Mouse (Mus musculus) heart, adult 8-10 months (tissue): ENCODE results near the gene Vdr. TPM values are rescaled to one million over a fixed set of nuclear protein-coding genes. Genes with fewer than 3 reads are reported as not detected.

ENCODE experiments used
- DNase-seq: peaks from one replicate; pipeline ENCODE4 v3.0.0; 2022; ENCODE audit warnings: low spot score
- total RNA-seq, 4 experiments: library from RNA; stranded (reverse); gene quantifications; 2 replicates each; pipeline ENCODE4 v1.2.4; 2022

Vdr gene
- total RNA-seq, 4 experiments from 2014 or later, result 0.98 to 1.6 (median 1.4) TPM

GRCm38 (mm10) chr15:97812126-97812525 lies 98.3 kb downstream of the Vdr start:
- DNase-seq, result peak; percentile 73

DNA sequence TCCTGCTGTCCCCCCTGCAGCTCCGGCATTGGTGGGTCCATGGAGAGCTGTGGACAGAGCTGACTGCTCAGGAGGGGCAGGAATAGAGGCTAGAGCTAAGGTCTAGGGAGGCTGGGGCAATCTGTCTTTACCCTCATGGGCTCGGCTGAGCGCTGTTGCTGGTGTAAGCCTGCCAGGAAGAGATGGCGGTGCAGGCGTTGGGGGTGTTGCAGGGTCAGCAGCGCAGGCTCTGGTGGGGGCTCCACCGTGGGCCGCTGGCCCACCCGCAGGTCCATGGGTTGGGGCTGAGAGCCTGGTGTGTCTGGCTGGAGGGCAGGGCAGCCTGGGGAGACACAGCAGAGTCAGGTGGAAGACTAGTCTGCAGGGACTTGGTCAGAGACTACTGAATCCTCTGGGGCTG lies 99.1 kb downstream of the Vdr start:
- no peak for DNase-seq

DNA sequence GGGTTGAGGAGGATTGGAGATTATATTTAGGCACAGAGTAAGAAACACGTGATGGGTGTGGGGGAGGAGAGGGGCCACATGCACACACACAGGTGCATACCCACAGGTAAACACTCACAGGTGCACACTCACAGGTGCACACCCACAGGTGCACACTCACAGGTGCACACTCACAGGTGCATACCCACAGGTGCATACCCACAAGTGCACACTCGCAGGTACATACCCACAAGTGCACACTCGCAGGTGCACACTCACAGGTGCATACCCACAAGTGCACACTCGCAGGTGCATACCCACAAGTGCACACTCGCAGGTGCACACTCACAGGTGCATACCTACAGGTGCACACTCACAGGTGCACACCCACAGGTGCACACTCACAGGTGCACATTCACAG lies 100.0 kb downstream of the Vdr start:
- DNase-seq, result no peak

GRCm38 (mm10) chr15:97809942-97810341 lies 100.5 kb downstream of the Vdr start:
- peak; percentile 37 for DNase-seq

DNA sequence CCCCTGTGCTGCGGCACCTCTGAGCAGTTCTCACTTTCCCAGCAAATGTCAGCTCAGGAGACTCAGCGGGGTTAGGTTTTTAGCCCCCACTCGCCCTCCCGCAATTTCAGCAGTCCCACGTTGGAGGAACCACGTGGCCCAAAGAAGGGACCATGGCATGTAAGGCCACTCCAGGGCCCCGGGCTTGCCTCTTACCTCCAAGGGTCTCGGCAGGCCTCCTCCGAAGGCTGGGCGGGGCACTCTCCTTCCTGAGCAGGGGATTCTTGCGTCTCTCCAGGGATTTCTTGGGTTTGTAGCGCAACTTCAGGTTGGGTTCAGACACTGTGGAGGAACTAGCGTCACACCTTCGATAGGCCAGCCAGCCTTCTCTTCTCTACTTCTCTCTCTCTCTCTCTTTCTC lies 101.2 kb downstream of the Vdr start:
- no peak for DNase-seq

- DNase-seq, result no peak
Measured at GRCm38 (mm10) chr15:97808532-97808931, 101.9 kb downstream of the Vdr start.

DNA sequence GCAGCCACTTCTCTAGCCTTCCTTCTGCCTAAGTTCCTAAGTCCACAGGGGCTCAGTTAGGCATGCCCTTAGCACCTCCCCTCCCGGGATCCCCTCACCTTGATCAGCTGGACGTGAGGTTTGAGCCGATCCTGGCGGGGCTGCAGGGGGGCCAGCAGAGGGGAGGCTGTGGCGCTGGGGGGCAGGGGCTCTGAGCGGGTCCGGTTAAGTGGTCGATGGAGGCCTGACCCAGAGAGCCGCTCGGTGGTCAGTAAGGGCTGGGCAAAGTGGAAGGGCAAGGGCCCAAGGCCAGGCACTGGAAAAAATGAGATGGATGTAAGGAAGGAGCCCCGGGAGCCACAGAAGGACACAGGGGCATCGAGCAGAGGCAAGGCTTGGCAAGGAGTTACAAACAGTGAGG lies 102.6 kb downstream of the Vdr start:
- DNase-seq, result no peak

Other genes with a start within 250 kb of the Vdr start
- gene Rpap3, start 204.8 kb downstream of the Vdr start, total RNA-seq, result 10 to 100 TPM; 13.4 to 17.9 (median 15.3) TPM
- 1 to 10 TPM; 1.3 to 2.3 (median 1.7) TPM for gene Endou, start 179.3 kb downstream of the Vdr start, total RNA-seq
- 10 to 100 TPM; 20.5 to 27.4 (median 23.8) TPM for gene Rapgef3, start 142.7 kb downstream of the Vdr start, total RNA-seq
- gene Slc48a1, start 132.1 kb downstream of the Vdr start, total RNA-seq, result 10 to 100 TPM; 63.6 to 76.6 (median 67.9) TPM
- 10 to 100 TPM; 22.9 to 29.0 (median 26.5) TPM for gene Hdac7, start 66.1 kb downstream of the Vdr start, total RNA-seq
- 10 to 100 TPM; 12.8 to 17.9 (median 14.9) TPM for gene Tmem106c, start 53.6 kb upstream of the Vdr start, total RNA-seq
- gene Col2a1, start 94.1 kb upstream of the Vdr start, total RNA-seq, result under 1 TPM in 2 of 4 experiments, not detected in 2; 0.06 to 0.19 TPM
- gene Pfkm, start 182.0 kb upstream of the Vdr start, total RNA-seq, result 1,000 to 10,000 TPM in 1 of 4 experiments, 100 to 1,000 TPM in 3; 958 to 1,060 (median 998) TPM
- gene Senp1, start 183.1 kb upstream of the Vdr start, total RNA-seq, result 1 to 10 TPM; 8.4 to 9.5 (median 8.7) TPM